Mouse (Mus musculus): ENCODE data around the gene Shisa2. TPM values are rescaled to one million over a fixed set of nuclear protein-coding genes. Genes with fewer than 3 reads are reported as not detected.

The Shisa2 gene
- polyA plus RNA-seq, 1 experiment from 2014 or later: 12.0 TPM

- Histone ChIP-seq H3K4me2 (no peak overlapping the region), H3K4me3 (ENCODE audit: low read depth, low read length) (no peak overlapping the region), H3K27ac (ENCODE audit: low read depth, low read length) (no peak overlapping the region), H3K27me3 (ENCODE audit: control insufficient read depth, insufficient read depth, low read length) (no peaks in the 10 kb centered on the region), H3K4me1 (ENCODE audit: control insufficient read depth, insufficient read depth, low read length) (peaks cover 2% of the 10 kb centered on the region; the same call in 1 of the 2 replicates), H3K36me3 (ENCODE audit: control insufficient read depth, insufficient read depth, low read length) (no peaks in the 10 kb centered on the region), H3K9me3 (ENCODE audit: control insufficient read depth, low read length) (no peaks in the 10 kb centered on the region), H3K9ac (ENCODE audit: low read length) (no peak overlapping the region)
- ATAC-seq (ENCODE audit: low FRiP score): peak; percentile 86
- WGBS: 53% methylated on average over 5 of the region's 5 CpGs
- no peak for DNase-seq (ENCODE audit: low spot score, missing footprints)
Observed at GRCm38 (mm10) chr14:59641856-59642255, 16.7 kb downstream of the Shisa2 start.

GRCm38 (mm10) chr14:59643582-59643981 is 18.5 kb downstream of the Shisa2 start:
- no peaks in the 10 kb centered on the region for H3K36me3 ChIP-seq (ENCODE audit: control insufficient read depth, insufficient read depth, low read length)
- H3K27ac ChIP-seq (ENCODE audit: low read depth, low read length): no peak overlapping the region
- no peaks in the 10 kb centered on the region for H3K9me3 ChIP-seq (ENCODE audit: control insufficient read depth, low read length)
- H3K4me2 ChIP-seq: no peak overlapping the region
- no peaks in the 10 kb centered on the region for H3K27me3 ChIP-seq (ENCODE audit: control insufficient read depth, insufficient read depth, low read length)
- H3K9ac ChIP-seq (ENCODE audit: low read length): no peak overlapping the region
- peaks cover 2% of the 10 kb centered on the region; the same call in 1 of the 2 replicates for H3K4me1 ChIP-seq (ENCODE audit: control insufficient read depth, insufficient read depth, low read length)
- ATAC-seq (ENCODE audit: low FRiP score) (no peak), DNase-seq (ENCODE audit: low spot score, missing footprints) (no peak)
- no peak overlapping the region for H3K4me3 ChIP-seq (ENCODE audit: low read depth, low read length)
- WGBS: 83% methylated on average over 12 of the region's 12 CpGs

- H3K9me3 ChIP-seq (ENCODE audit: control insufficient read depth, low read length): no peaks in the 10 kb centered on the region
- H3K27ac ChIP-seq (ENCODE audit: low read depth, low read length): no peak overlapping the region
- ATAC-seq (ENCODE audit: low FRiP score) (no peak), DNase-seq (ENCODE audit: low spot score, missing footprints) (peak; percentile 62)
- peaks cover 2% of the 10 kb centered on the region; the same call in 1 of the 2 replicates for H3K4me1 ChIP-seq (ENCODE audit: control insufficient read depth, insufficient read depth, low read length)
- H3K4me2 ChIP-seq: no peak overlapping the region
- H3K4me3 ChIP-seq (ENCODE audit: low read depth, low read length): no peak overlapping the region
- no peak overlapping the region for H3K9ac ChIP-seq (ENCODE audit: low read length)
- WGBS: 95% methylated on average over 1 of the region's 1 CpGs
- no peaks in the 10 kb centered on the region for H3K36me3 ChIP-seq (ENCODE audit: control insufficient read depth, insufficient read depth, low read length)
- no peaks in the 10 kb centered on the region for H3K27me3 ChIP-seq (ENCODE audit: control insufficient read depth, insufficient read depth, low read length)
Observed at GRCm38 (mm10) chr14:59644166-59644565, 19.1 kb downstream of the Shisa2 start.

GRCm38 (mm10) chr14:59644896-59645295 is 19.8 kb downstream of the Shisa2 start:
- Histone ChIP-seq H3K4me3 (ENCODE audit: low read depth, low read length) (no peak overlapping the region), H3K27ac (ENCODE audit: low read depth, low read length) (no peak overlapping the region), H3K9ac (ENCODE audit: low read length) (no peak overlapping the region), H3K36me3 (ENCODE audit: control insufficient read depth, insufficient read depth, low read length) (no peaks in the 10 kb centered on the region), H3K4me1 (ENCODE audit: control insufficient read depth, insufficient read depth, low read length) (peaks cover 2% of the 10 kb centered on the region; the same call in 1 of the 2 replicates), H3K27me3 (ENCODE audit: control insufficient read depth, insufficient read depth, low read length) (no peaks in the 10 kb centered on the region), H3K4me2 (no peak overlapping the region), H3K9me3 (ENCODE audit: control insufficient read depth, low read length) (no peaks in the 10 kb centered on the region)
- DNase-seq (ENCODE audit: low spot score, missing footprints) (peak; percentile 59), ATAC-seq (ENCODE audit: low FRiP score) (no peak)
- 76% methylated on average over 3 of the region's 3 CpGs for WGBS

DNA sequence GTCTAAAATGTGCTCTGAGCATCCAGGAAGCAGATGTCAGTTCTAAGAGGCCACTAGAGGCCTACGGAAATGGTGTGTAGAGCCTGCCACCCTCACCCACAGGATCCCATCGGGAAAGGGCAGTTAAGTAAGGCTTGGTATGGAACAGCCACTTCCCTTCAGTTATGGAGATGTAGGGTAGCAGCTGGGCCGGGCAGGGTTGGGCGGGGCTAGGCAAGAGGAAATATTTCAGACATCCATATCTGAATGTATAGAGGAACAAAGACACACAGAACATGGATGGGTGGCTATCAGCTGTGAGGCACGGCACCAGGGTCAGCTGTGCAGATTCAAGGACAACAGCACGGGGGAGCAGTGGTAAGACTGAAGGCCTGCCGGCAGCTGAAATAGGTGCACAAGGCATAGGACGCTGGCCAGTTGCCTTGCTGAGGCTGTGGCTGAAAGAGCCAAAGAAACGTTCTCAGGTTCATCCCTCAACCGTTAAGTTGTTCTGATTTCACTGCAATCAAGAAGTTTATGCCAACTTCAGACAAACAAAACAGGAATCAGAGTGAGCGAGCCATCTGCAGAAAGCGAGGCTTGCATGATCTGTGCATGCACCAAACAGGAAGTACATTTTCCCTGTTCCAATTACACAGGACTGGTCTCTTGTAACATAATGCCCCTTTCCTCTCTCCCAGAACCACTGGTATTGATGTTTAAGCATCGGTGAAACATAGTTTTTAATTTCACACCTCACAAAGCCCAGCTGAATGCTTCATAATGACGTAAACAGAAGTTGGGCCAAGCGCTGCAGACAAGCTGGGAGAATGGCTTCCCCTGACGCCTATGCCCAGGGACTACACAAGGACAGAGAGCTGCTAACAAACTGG is 22.0 kb downstream of the Shisa2 start:
- Histone ChIP-seq H3K4me2 (no peak overlapping the region), H3K27ac (ENCODE audit: low read depth, low read length) (no peak overlapping the region), H3K4me3 (ENCODE audit: low read depth, low read length) (no peak overlapping the region), H3K36me3 (ENCODE audit: control insufficient read depth, insufficient read depth, low read length) (no peaks in the 10 kb centered on the region), H3K9ac (ENCODE audit: low read length) (no peak overlapping the region), H3K4me1 (ENCODE audit: control insufficient read depth, insufficient read depth, low read length) (peaks cover 2% of the 10 kb centered on the region; the same call in 1 of the 2 replicates), H3K27me3 (ENCODE audit: control insufficient read depth, insufficient read depth, low read length) (no peaks in the 10 kb centered on the region), H3K9me3 (ENCODE audit: control insufficient read depth, low read length) (no peaks in the 10 kb centered on the region)
- peak; percentile 73 for DNase-seq (ENCODE audit: low spot score, missing footprints)
- WGBS: 83% methylated on average over 16 of the region's 16 CpGs
- ATAC-seq (ENCODE audit: low FRiP score): no peak

GRCm38 (mm10) chr14:59648611-59649010 is 23.5 kb downstream of the Shisa2 start:
- Histone ChIP-seq H3K4me3 (ENCODE audit: low read depth, low read length) (no peak overlapping the region), H3K9ac (ENCODE audit: low read length) (no peak overlapping the region), H3K27ac (ENCODE audit: low read depth, low read length) (no peak overlapping the region), H3K27me3 (ENCODE audit: control insufficient read depth, insufficient read depth, low read length) (no peaks in the 10 kb centered on the region), H3K4me1 (ENCODE audit: control insufficient read depth, insufficient read depth, low read length) (no peaks in the 10 kb centered on the region), H3K9me3 (ENCODE audit: control insufficient read depth, low read length) (no peaks in the 10 kb centered on the region), H3K4me2 (no peak overlapping the region), H3K36me3 (ENCODE audit: control insufficient read depth, insufficient read depth, low read length) (no peaks in the 10 kb centered on the region)
- DNase-seq (ENCODE audit: low spot score, missing footprints) (no peak), ATAC-seq (ENCODE audit: low FRiP score) (no peak)
- 90% methylated on average over 10 of the region's 10 CpGs for WGBS

DNA sequence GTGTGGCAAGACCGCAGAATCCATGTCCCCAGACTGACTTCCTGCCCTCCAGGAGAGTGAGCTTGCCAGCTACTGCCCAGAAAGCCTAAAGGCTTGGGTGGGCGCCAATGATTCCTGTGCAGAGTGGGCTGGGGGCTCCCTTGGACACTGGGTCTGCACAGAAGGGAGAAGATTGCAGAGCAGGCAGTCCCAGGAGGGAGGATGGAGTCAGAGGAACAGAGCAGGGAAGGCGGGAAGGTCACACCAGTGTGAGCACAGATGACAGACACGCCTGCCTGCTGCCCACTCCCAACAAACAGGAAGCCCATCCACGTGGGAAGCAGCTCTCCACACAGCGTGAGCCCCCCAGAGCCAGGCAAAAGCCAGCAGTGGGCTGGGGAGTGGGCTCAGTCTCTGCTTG is 24.2 kb downstream of the Shisa2 start:
- Histone ChIP-seq H3K27ac (ENCODE audit: low read depth, low read length) (no peak overlapping the region), H3K9me3 (ENCODE audit: control insufficient read depth, low read length) (no peaks in the 10 kb centered on the region), H3K4me2 (no peak overlapping the region), H3K4me1 (ENCODE audit: control insufficient read depth, insufficient read depth, low read length) (no peaks in the 10 kb centered on the region), H3K4me3 (ENCODE audit: low read depth, low read length) (no peak overlapping the region), H3K27me3 (ENCODE audit: control insufficient read depth, insufficient read depth, low read length) (no peaks in the 10 kb centered on the region), H3K9ac (ENCODE audit: low read length) (no peak overlapping the region), H3K36me3 (ENCODE audit: control insufficient read depth, insufficient read depth, low read length) (no peaks in the 10 kb centered on the region)
- 69% methylated on average over 6 of the region's 6 CpGs for WGBS
- peak; percentile 26 for DNase-seq (ENCODE audit: low spot score, missing footprints)
- ATAC-seq (ENCODE audit: low FRiP score): no peak

- ATAC-seq (ENCODE audit: low FRiP score): no peak
- DNase-seq (ENCODE audit: low spot score, missing footprints): no peak
- no peak overlapping the region for H3K9ac ChIP-seq (ENCODE audit: low read length)
- no peaks in the 10 kb centered on the region for H3K36me3 ChIP-seq (ENCODE audit: control insufficient read depth, insufficient read depth, low read length)
- 79% methylated on average over 6 of the region's 6 CpGs for whole genome bisulfite sequencing
- no peak overlapping the region for H3K4me2 ChIP-seq
- H3K4me3 ChIP-seq (ENCODE audit: low read depth, low read length): no peak overlapping the region
- H3K9me3 ChIP-seq (ENCODE audit: control insufficient read depth, low read length): no peaks in the 10 kb centered on the region
- no peaks in the 10 kb centered on the region for H3K27me3 ChIP-seq (ENCODE audit: control insufficient read depth, insufficient read depth, low read length)
- no peak overlapping the region for H3K27ac ChIP-seq (ENCODE audit: low read depth, low read length)
- H3K4me1 ChIP-seq (ENCODE audit: control insufficient read depth, insufficient read depth, low read length): no peaks in the 10 kb centered on the region
Observed at GRCm38 (mm10) chr14:59656591-59656990, 31.5 kb downstream of the Shisa2 start.

- H3K9ac ChIP-seq (ENCODE audit: low read length): no peak overlapping the region
- ATAC-seq (ENCODE audit: low FRiP score) (no peak), DNase-seq (ENCODE audit: low spot score, missing footprints) (peak; percentile 39)
- WGBS: 89% methylated on average over 1 of the region's 1 CpGs
- no peak overlapping the region for H3K27ac ChIP-seq (ENCODE audit: low read depth, low read length)
- H3K4me3 ChIP-seq (ENCODE audit: low read depth, low read length): no peak overlapping the region
- no peaks in the 10 kb centered on the region for H3K9me3 ChIP-seq (ENCODE audit: control insufficient read depth, low read length)
- H3K36me3 ChIP-seq (ENCODE audit: control insufficient read depth, insufficient read depth, low read length): no peaks in the 10 kb centered on the region
- H3K27me3 ChIP-seq (ENCODE audit: control insufficient read depth, insufficient read depth, low read length): no peaks in the 10 kb centered on the region
- no peak overlapping the region for H3K4me2 ChIP-seq
- H3K4me1 ChIP-seq (ENCODE audit: control insufficient read depth, insufficient read depth, low read length): no peaks in the 10 kb centered on the region
Observed at GRCm38 (mm10) chr14:59657098-59657497, 32.0 kb downstream of the Shisa2 start.

Measured in midbrain, embryonic 11.5 days (tissue).